ENCODE assay signal across 9 mouse cellular contexts in genomic region chr8:9174865-9175565, GRCm38 (mm10).
DNase-seq lines count a peak whose midpoint lies in the region; ATAC-seq lines count a peak whose summit lies in the region.
"Had no signal": no experiment of that assay in that cellular context is flagged by ENCODE, and none has a peak within 500 bp of the region (broad histone marks: within the 10 kb centered on the region; RNA-seq: fewer than 3 reads in every experiment).

No protein-coding gene starts in this region.

- no peak overlapping the region for H3K4me2 ChIP-seq in kidney, embryonic 15.5 days
- H3K4me2 ChIP-seq: stomach, embryonic 15.5 days had no signal

- no peak overlapping the region for H3K4me3 ChIP-seq in kidney, embryonic 15.5 days (replicated peaks)
- H3K4me3 ChIP-seq: stomach, embryonic 15.5 days had no signal

- 0 out of 2 replicates have a peak, but pooled peaks cover 2% of the 10 kb centered on the region for H3K27me3 ChIP-seq in kidney, embryonic 15.5 days
- H3K27me3 ChIP-seq: stomach, embryonic 15.5 days had no signal

- H3K4me1 ChIP-seq in kidney, embryonic 15.5 days, result 0 out of 2 replicates have a peak, but pooled peaks cover 4% of the 10 kb centered on the region

- no peak overlapping the region for H3K9ac ChIP-seq in kidney, embryonic 15.5 days
- H3K9ac ChIP-seq: stomach, embryonic 15.5 days had no signal

- intact Hi-C loops in heart, postnatal 36 days (cut with DNase I), result loop anchor here (2.0 to 5.0 kb wide), 2 partner anchors 182 to 513 kb away; partner anchors contain the start of gene Efnb2
- intact Hi-C loops in left cerebral cortex, postnatal 14 days (cut with DNase I), result loop anchor here (5.0 to 10.0 kb wide), 2 partner anchors 180 to 513 kb away; partner anchors contain the start of gene Efnb2

- ATAC-seq in kidney, embryonic 15.5 days (replicated peaks; ENCODE audit: low FRiP score), result no peak

- H3K27ac ChIP-seq in kidney, embryonic 15.5 days, result no peak overlapping the region
- H3K27ac ChIP-seq: stomach, embryonic 15.5 days had no signal

- H3K36me3 ChIP-seq in kidney, embryonic 15.5 days, result no peaks in the 10 kb centered on the region
- H3K36me3 ChIP-seq: stomach, embryonic 15.5 days had no signal

- peak; percentile 61 for DNase-seq in kidney, adult 18-20 months
- peak; percentile 55 for DNase-seq in adipocyte (ENCODE audit: low spot score)
- DNase-seq in embryo, embryonic 11.5 days (ENCODE audit: low read depth, low spot score), result peak; percentile 64
- peak; percentile 47 to 75 for DNase-seq in heart, postnatal 36 days
- peak; percentile 67 to 88 for DNase-seq in left cerebral cortex, postnatal 14 days (ENCODE audit: low spot score in 2 of 2)
- peak; percentile 89 for DNase-seq in retina, embryonic 14.5 days (ENCODE audit: low spot score)
- DNase-seq in MN1 (ENCODE audit: low spot score), result no peak

- WGBS in kidney, embryonic 15.5 days, result 24% methylated on average over 9 of the region's 9 CpGs

- no peaks in the 10 kb centered on the region for H3K9me3 ChIP-seq in kidney, embryonic 15.5 days (replicated peaks)
- H3K9me3 ChIP-seq: stomach, embryonic 15.5 days had no signal
